Mouse (Mus musculus) layer of hippocampus, adult 8-10 months (tissue): ENCODE data around the gene Tnfrsf4. TPM values are rescaled to one million over a fixed set of nuclear protein-coding genes. Genes with fewer than 3 reads are reported as not detected.
A peak's percentile ranks its signal among the peaks of the same experiment; 100 is the strongest.

ENCODE experiments used
- DNase-seq, 2 experiments: peaks; one replicate each; pipeline ENCODE4 v3.0.0; 2022; ENCODE audit warnings: low spot score in 2 of 2
- total RNA-seq, 4 experiments: library from RNA; stranded (reverse); gene quantifications; 2 replicates each; pipeline ENCODE4 v1.2.4; 2022

The Tnfrsf4 gene
- total RNA-seq = 1 to 10 TPM; 1.1 to 3.5 (median 2.0) TPM

GRCm38 (mm10) chr4:156013637-156014036 is at the start of gene Tnfrsf4:
TSS of gene Tnfrsf4 (plus strand) at chr4:156013843.
- no peak for DNase-seq

GRCm38 (mm10) chr4:155964396-155964795 is 49.2 kb upstream of the Tnfrsf4 start:
- no peak for DNase-seq

GRCm38 (mm10) chr4:155969043-155969653 is 44.5 kb upstream of the Tnfrsf4 start:
- no peak for DNase-seq

GRCm38 (mm10) chr4:155970286-155970685 is 43.4 kb upstream of the Tnfrsf4 start:
- DNase-seq = no peak

GRCm38 (mm10) chr4:155972651-155973050 is 41.0 kb upstream of the Tnfrsf4 start:
- no peak for DNase-seq

GRCm38 (mm10) chr4:155973239-155973638 is 40.4 kb upstream of the Tnfrsf4 start:
- no peak for DNase-seq

- no peak for DNase-seq
Observed at GRCm38 (mm10) chr4:155981436-155982082, 32.1 kb upstream of the Tnfrsf4 start.

GRCm38 (mm10) chr4:155983788-155984187 is 29.9 kb upstream of the Tnfrsf4 start:
- DNase-seq = no peak

GRCm38 (mm10) chr4:155991211-155991907 is 22.3 kb upstream of the Tnfrsf4 start:
- DNase-seq = peak in 1 of 2 experiments; percentile 57

GRCm38 (mm10) chr4:155991908-155992230 is 21.8 kb upstream of the Tnfrsf4 start:
- DNase-seq = no peak

- DNase-seq = peak; percentile 74 to 89
Observed at GRCm38 (mm10) chr4:155992241-155992905, 21.3 kb upstream of the Tnfrsf4 start, which contains the start of the genes B3galt6 and Sdf4. TSS of gene B3galt6 (minus strand) at chr4:155992649. TSS of gene Sdf4 (plus strand) at chr4:155992872.

GRCm38 (mm10) chr4:155992906-155993547 is 20.6 kb upstream of the Tnfrsf4 start:
- peak; percentile 95 to 98 for DNase-seq

- no peak for DNase-seq
Observed at GRCm38 (mm10) chr4:155993606-155994005, 20.0 kb upstream of the Tnfrsf4 start.

GRCm38 (mm10) chr4:156004109-156004508 is 9.5 kb upstream of the Tnfrsf4 start:
- DNase-seq = no peak

- no peak for DNase-seq
Observed at GRCm38 (mm10) chr4:156008369-156008768, 5.3 kb upstream of the Tnfrsf4 start.

GRCm38 (mm10) chr4:156014436-156014835 is 793 bp downstream of the Tnfrsf4 start:
- no peak for DNase-seq

GRCm38 (mm10) chr4:156019771-156020170 is 6.1 kb downstream of the Tnfrsf4 start:
- DNase-seq = no peak

- no peak for DNase-seq
Observed at GRCm38 (mm10) chr4:156021381-156021780, 7.7 kb downstream of the Tnfrsf4 start.

- DNase-seq = no peak
Observed at GRCm38 (mm10) chr4:156021942-156022419, 8.3 kb downstream of the Tnfrsf4 start.

GRCm38 (mm10) chr4:156023520-156023919 is 9.9 kb downstream of the Tnfrsf4 start:
- no peak for DNase-seq

GRCm38 (mm10) chr4:156024184-156024583 is 10.5 kb downstream of the Tnfrsf4 start:
- DNase-seq = no peak
